Mouse (Mus musculus): Measurements from ENCODE around the gene Nf1.
"Not testable (repeated sequence)": the region's sequence is repeated elsewhere in the genome, so short reads cannot be mapped to it uniquely, and the experiment has no call there.

Gene Nf1

GRCm38 (mm10) chr11:79339234-79339807 is at the start of gene Nf1:
Gene Nf1, plus strand, starts transcription at chr11:79339693.
- peak; percentile 93 to 94 for DNase-seq (ENCODE audit: low spot score in 2 of 2)

- DNase-seq (ENCODE audit: low spot score in 2 of 2) = peak in 1 of 2 experiments; percentile 20
Measured at GRCm38 (mm10) chr11:79290473-79290872, 49.0 kb upstream of the Nf1 start.

GRCm38 (mm10) chr11:79291651-79292050 is 47.8 kb upstream of the Nf1 start:
- DNase-seq (ENCODE audit: low spot score in 2 of 2) = no peak

GRCm38 (mm10) chr11:79292130-79292529 is 47.4 kb upstream of the Nf1 start:
- no peak for DNase-seq (ENCODE audit: low spot score in 2 of 2)

GRCm38 (mm10) chr11:79293025-79293424 is 46.5 kb upstream of the Nf1 start:
- no peak for DNase-seq (ENCODE audit: low spot score in 2 of 2)

GRCm38 (mm10) chr11:79293971-79294370 is 45.5 kb upstream of the Nf1 start:
- no peak for DNase-seq (ENCODE audit: low spot score in 2 of 2)

GRCm38 (mm10) chr11:79296167-79296566 is 43.3 kb upstream of the Nf1 start:
- DNase-seq (ENCODE audit: low spot score in 2 of 2) = peak; percentile 19 to 42

GRCm38 (mm10) chr11:79296856-79297491 is 42.5 kb upstream of the Nf1 start, which contains the start of gene Gm9964:
Gene Gm9964, minus strand, starts transcription at chr11:79296906.
- no peak for DNase-seq (ENCODE audit: low spot score in 2 of 2)

GRCm38 (mm10) chr11:79299719-79300431 is 39.6 kb upstream of the Nf1 start:
- no peak for DNase-seq (ENCODE audit: low spot score in 2 of 2)

- DNase-seq (ENCODE audit: low spot score in 2 of 2) = no peak
Measured at GRCm38 (mm10) chr11:79303109-79303508, 36.4 kb upstream of the Nf1 start.

- DNase-seq (ENCODE audit: low spot score in 2 of 2) = not testable (repeated sequence)
Measured at GRCm38 (mm10) chr11:79304245-79304644, 35.2 kb upstream of the Nf1 start.

- DNase-seq (ENCODE audit: low spot score in 2 of 2) = no peak
Measured at GRCm38 (mm10) chr11:79305697-79306340, 33.7 kb upstream of the Nf1 start.

- DNase-seq (ENCODE audit: low spot score in 2 of 2) = peak; percentile 11 to 17
Measured at GRCm38 (mm10) chr11:79306510-79306909, 33.0 kb upstream of the Nf1 start.

- DNase-seq (ENCODE audit: low spot score in 2 of 2) = no peak
Measured at GRCm38 (mm10) chr11:79306996-79307395, 32.5 kb upstream of the Nf1 start.

- DNase-seq (ENCODE audit: low spot score in 2 of 2) = no peak
Measured at GRCm38 (mm10) chr11:79307560-79308200, 31.8 kb upstream of the Nf1 start.

- DNase-seq (ENCODE audit: low spot score in 2 of 2) = no peak
Measured at GRCm38 (mm10) chr11:79310467-79310866, 29.0 kb upstream of the Nf1 start.

GRCm38 (mm10) chr11:79316807-79317345 is 22.6 kb upstream of the Nf1 start:
- no peak for DNase-seq (ENCODE audit: low spot score in 2 of 2)

- no peak for DNase-seq (ENCODE audit: low spot score in 2 of 2)
Measured at GRCm38 (mm10) chr11:79319807-79320206, 19.7 kb upstream of the Nf1 start.

GRCm38 (mm10) chr11:79323985-79324685 is 15.4 kb upstream of the Nf1 start:
- DNase-seq (ENCODE audit: low spot score in 2 of 2) = no peak

- DNase-seq (ENCODE audit: low spot score in 2 of 2) = no peak
Measured at GRCm38 (mm10) chr11:79325663-79326062, 13.8 kb upstream of the Nf1 start.

- no peak for DNase-seq (ENCODE audit: low spot score in 2 of 2)
Measured at GRCm38 (mm10) chr11:79327106-79327505, 12.4 kb upstream of the Nf1 start.

Data from frontal cortex, postnatal 36 days (tissue).